Mouse (Mus musculus) midbrain, embryonic 15.5 days (tissue): ENCODE results near the gene Lrrc20. TPM values are rescaled to one million over a fixed set of nuclear protein-coding genes. Genes with fewer than 3 reads are reported as not detected.

Experiments used
- ATAC-seq: fragments of 200-750 bp; cut with Nextera tagmentation; replicated peaks from 2 replicates; pipeline ENCODE4 v1.8.0; 2017; ENCODE audit warnings: moderate TSS enrichment
- H3K27ac ChIP-seq: fragments of 300-500 bp; sonication (generic); 2 replicates; pipeline ENCODE4 v1.5.1; 2015; ENCODE audit warnings: mild to moderate bottlenecking, inconsistent platforms
- H3K27me3 ChIP-seq: fragments of 300-500 bp; sonication (generic); replicated peaks from 2 replicates; pipeline ENCODE4 v1.6.1; 2015; ENCODE audit warnings: inconsistent platforms
- H3K36me3 ChIP-seq: fragments of 300-500 bp; sonication (generic); replicated peaks from 2 replicates; pipeline ENCODE4 v1.6.1; 2015; ENCODE audit warnings: inconsistent platforms
- H3K4me1 ChIP-seq: fragments of 300-500 bp; sonication (generic); 2 replicates; pipeline ENCODE4 v1.6.1; 2015; ENCODE audit warnings: inconsistent platforms
- H3K4me2 ChIP-seq: fragments of 300-500 bp; sonication (generic); 2 replicates; pipeline ENCODE4 v1.6.1; 2015; ENCODE audit warnings: inconsistent platforms, mild to moderate bottlenecking, moderate library complexity
- H3K4me3 ChIP-seq: fragments of 300-500 bp; sonication (generic); 2 replicates; pipeline ENCODE4 v1.5.1; 2015; ENCODE audit warnings: mild to moderate bottlenecking, inconsistent platforms
- H3K9ac ChIP-seq: fragments of 300-500 bp; sonication (generic); 2 replicates; pipeline ENCODE4 v1.6.1; 2015; ENCODE audit warnings: mild to moderate bottlenecking, inconsistent platforms
- H3K9me3 ChIP-seq: fragments of 300-500 bp; sonication (generic); 2 replicates; pipeline ENCODE4 v1.6.1; 2016; ENCODE audit warnings: inconsistent platforms
- WGBS: fragments of 180-500 bp; shearing (Covaris S2); methylation state at CpG from one replicate; pipeline ENCODE4 v1.1.7; 2015; ENCODE audit warnings: mixed read lengths; 5-methylcytosine and 5-hydroxymethylcytosine counted together
- polyA plus RNA-seq: library from polyadenylated mRNA; unstranded; fragments of >200 nt; fragmentation: Nextera tagmentation; extraction: Ambion mirVana; gene quantifications from 2 replicates; pipeline ENCODE4 v1.2.1, GENCODE M21; 2015

Lrrc20 gene
- polyA plus RNA-seq, 1 experiment from 2014 or later, result 18.1 TPM

GRCm38 (mm10) chr10:61479461-61479860 lies 3.9 kb downstream of the Lrrc20 start:
- Histone ChIP-seq H3K27me3 (no peaks in the 10 kb centered on the region), H3K27ac (no peak overlapping the region), H3K9me3 (no peaks in the 10 kb centered on the region), H3K4me2 (no peak overlapping the region), H3K36me3 (no peaks in the 10 kb centered on the region), H3K4me3 (no peak overlapping the region), H3K4me1 (peaks cover 18% of the 10 kb centered on the region), H3K9ac (no peak overlapping the region)
- 91% methylated on average over 10 of the region's 10 CpGs for WGBS
- ATAC-seq, result no peak

DNA sequence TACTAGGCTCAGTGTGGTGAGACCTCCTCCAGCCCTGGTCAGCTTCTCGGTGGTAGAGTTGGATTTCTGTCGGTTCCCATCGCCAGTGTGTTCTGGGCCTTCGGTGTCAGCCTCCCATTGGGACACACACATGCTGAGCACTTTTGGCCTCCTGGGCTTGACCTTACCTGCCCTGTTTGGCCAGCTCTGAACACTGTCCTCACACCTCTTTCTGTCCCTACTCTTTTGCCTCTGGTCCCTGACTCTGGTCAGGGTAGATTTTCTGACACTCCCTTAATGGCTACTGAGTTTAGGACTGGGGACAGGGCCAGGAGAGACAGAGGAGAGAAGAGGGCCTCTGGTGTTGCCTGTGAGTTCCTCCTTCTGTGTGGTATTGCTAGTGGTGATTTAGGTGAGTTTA lies 4.3 kb downstream of the Lrrc20 start:
- ATAC-seq, result no peak
- H3K9ac ChIP-seq, result no peak overlapping the region
- H3K4me1 ChIP-seq, result peaks cover 14% of the 10 kb centered on the region
- no peaks in the 10 kb centered on the region for H3K36me3 ChIP-seq
- no peaks in the 10 kb centered on the region for H3K27me3 ChIP-seq
- H3K4me2 ChIP-seq, result no peak overlapping the region
- no peak overlapping the region for H3K4me3 ChIP-seq
- no peak overlapping the region for H3K27ac ChIP-seq
- H3K9me3 ChIP-seq, result no peaks in the 10 kb centered on the region
- 94% methylated on average over 4 of the region's 4 CpGs for WGBS

DNA sequence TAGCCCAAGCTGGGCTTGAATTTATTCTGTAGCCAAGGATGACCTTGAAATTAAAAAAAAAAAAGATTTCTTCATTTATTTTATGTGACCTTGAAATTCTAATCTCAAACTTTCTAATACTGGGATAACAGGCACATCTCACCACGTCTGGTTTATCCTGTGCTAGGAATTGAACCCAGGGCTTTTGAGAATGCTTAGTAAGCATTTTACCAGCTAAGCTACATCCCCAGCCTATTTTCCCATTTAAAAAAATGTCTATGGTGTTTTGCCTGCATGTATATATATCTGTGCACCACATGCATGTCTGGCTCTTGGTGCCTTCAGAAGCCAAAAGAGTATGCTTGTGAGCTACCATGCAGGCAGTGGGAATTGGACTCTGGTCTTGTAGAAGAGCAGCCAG lies 4.9 kb downstream of the Lrrc20 start:
- Histone ChIP-seq H3K4me3 (no peak overlapping the region), H3K27ac (no peak overlapping the region), H3K9me3 (no peaks in the 10 kb centered on the region), H3K9ac (no peak overlapping the region), H3K4me1 (peaks cover 11% of the 10 kb centered on the region), H3K36me3 (no peaks in the 10 kb centered on the region), H3K4me2 (no peak overlapping the region), H3K27me3 (no peaks in the 10 kb centered on the region)
- no peak for ATAC-seq
- WGBS, result 60% methylated on average over 1 of the region's 1 CpGs

DNA sequence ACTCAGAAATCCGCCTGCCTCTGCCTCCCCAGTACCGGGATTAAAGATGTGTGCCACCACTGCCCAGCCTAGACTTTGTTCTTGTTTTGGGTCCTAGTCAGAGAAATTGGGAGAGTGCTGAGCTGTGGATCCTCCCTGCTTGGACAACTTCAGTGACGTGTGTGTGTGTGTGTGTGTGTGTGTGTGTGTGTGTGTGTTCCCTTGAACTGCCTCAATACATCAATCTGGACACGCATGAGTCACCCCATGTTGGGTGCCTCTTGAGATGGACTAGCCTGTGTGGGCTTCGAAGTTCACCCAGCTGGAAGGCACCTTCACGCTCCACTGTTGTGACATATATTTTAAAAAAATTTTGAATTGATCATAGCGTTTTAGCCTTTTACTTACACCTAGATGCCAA lies 7.2 kb downstream of the Lrrc20 start:
- no peaks in the 10 kb centered on the region for H3K4me1 ChIP-seq
- no peak overlapping the region for H3K4me2 ChIP-seq
- H3K9me3 ChIP-seq, result no peaks in the 10 kb centered on the region
- no peak overlapping the region for H3K4me3 ChIP-seq
- H3K36me3 ChIP-seq, result no peaks in the 10 kb centered on the region
- H3K27ac ChIP-seq, result no peak overlapping the region
- no peak overlapping the region for H3K9ac ChIP-seq
- no peaks in the 10 kb centered on the region for H3K27me3 ChIP-seq
- no peak for ATAC-seq
- 90% methylated on average over 7 of the region's 7 CpGs for WGBS

GRCm38 (mm10) chr10:61484801-61485200 lies 9.2 kb downstream of the Lrrc20 start:
- no peak overlapping the region for H3K4me2 ChIP-seq
- WGBS, result 83% methylated on average over 11 of the region's 11 CpGs
- H3K27ac ChIP-seq, result no peak overlapping the region
- no peaks in the 10 kb centered on the region for H3K27me3 ChIP-seq
- no peak overlapping the region for H3K9ac ChIP-seq
- no peak for ATAC-seq
- no peaks in the 10 kb centered on the region for H3K4me1 ChIP-seq
- H3K4me3 ChIP-seq, result no peak overlapping the region
- H3K9me3 ChIP-seq, result no peaks in the 10 kb centered on the region
- H3K36me3 ChIP-seq, result no peaks in the 10 kb centered on the region

DNA sequence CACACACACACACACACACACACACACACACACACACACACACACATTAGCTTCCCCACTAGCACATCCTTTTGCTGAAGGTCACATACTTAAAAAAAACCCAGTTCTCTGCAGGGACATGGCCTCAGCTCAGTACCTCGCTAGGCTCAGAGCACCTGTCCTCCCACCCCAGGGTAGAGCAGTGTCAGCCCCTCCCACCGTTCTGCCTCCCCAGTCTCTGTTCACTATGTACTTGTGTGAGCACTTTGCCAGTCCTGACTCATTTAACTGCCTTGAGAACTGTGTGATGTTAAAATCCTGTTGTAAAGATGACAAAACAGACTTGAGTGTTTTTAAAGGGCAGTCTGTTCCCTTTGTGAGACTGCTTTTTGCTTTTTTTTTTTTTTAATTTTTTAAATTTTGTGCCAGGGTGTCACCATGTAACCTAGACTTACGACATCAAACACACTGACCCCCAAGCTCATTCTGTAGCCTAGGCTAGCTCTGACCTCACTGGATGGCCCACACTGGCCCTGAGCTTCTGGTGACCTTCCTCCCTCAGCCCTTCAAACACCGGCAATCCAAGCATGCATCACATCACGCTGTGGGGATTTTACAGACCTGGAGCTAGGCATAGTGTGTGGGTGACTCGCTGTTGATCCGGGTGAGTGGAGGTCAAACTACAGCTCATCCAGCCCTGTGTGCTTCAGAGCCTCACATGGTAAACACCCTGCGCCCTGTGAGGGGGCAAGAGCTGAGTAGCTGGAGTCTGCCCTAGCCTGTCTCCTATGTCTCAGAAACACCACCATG lies 11.1 kb downstream of the Lrrc20 start:
- H3K9ac ChIP-seq, result no peak overlapping the region
- no peak overlapping the region for H3K27ac ChIP-seq
- H3K27me3 ChIP-seq, result no peaks in the 10 kb centered on the region
- no peaks in the 10 kb centered on the region for H3K9me3 ChIP-seq
- ATAC-seq, result no peak
- H3K4me2 ChIP-seq, result no peak overlapping the region
- H3K4me1 ChIP-seq, result no peaks in the 10 kb centered on the region
- no peak overlapping the region for H3K4me3 ChIP-seq
- no peaks in the 10 kb centered on the region for H3K36me3 ChIP-seq
- 90% methylated on average over 8 of the region's 8 CpGs for WGBS

DNA sequence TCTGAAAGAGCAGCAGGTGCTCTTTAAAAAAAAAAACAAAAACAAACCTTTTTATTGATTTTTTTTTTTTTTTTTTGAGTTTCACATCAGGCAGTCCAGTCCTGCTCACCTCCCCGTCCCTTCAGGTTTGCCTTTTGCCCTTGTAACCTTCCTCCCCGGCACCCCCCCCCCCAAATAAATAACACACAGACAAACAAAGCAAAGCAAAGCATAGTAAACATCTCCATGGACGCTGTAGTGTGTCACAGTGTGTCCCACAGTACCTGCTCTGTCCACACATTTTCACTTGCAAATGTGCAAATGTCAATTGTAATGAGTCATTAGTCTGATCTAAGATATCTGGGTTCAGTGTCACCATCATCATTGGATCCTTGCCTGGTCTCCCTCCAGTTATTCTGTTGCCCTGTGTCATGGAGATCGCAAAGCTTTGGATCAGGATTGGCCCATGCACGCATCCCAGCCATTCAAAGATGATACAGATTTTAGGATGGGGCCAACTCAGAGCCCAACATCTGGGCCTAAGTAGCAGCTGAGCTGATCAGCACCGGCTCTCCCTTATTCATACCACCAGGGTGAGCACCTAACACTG lies 13.0 kb downstream of the Lrrc20 start:
- no peaks in the 10 kb centered on the region for H3K36me3 ChIP-seq
- H3K4me2 ChIP-seq, result no peak overlapping the region
- 84% methylated on average over 6 of the region's 6 CpGs for WGBS
- no peaks in the 10 kb centered on the region for H3K4me1 ChIP-seq
- no peak overlapping the region for H3K27ac ChIP-seq
- H3K27me3 ChIP-seq, result no peaks in the 10 kb centered on the region
- H3K9me3 ChIP-seq, result no peaks in the 10 kb centered on the region
- H3K9ac ChIP-seq, result no peak overlapping the region
- ATAC-seq, result no peak
- no peak overlapping the region for H3K4me3 ChIP-seq

- Histone ChIP-seq H3K27me3 (no peaks in the 10 kb centered on the region), H3K27ac (no peak overlapping the region), H3K9me3 (no peaks in the 10 kb centered on the region), H3K4me3 (no peak overlapping the region), H3K9ac (no peak overlapping the region), H3K36me3 (no peaks in the 10 kb centered on the region), H3K4me1 (peaks cover 16% of the 10 kb centered on the region), H3K4me2 (no peak overlapping the region)
- WGBS, result 56% methylated on average over 8 of the region's 8 CpGs
- no peak for ATAC-seq
Measured at GRCm38 (mm10) chr10:61491573-61491972, 16.0 kb downstream of the Lrrc20 start.

GRCm38 (mm10) chr10:61492040-61492439 lies 16.4 kb downstream of the Lrrc20 start:
- Histone ChIP-seq H3K27me3 (no peaks in the 10 kb centered on the region), H3K9ac (no peak overlapping the region), H3K4me1 (peaks cover 16% of the 10 kb centered on the region), H3K36me3 (no peaks in the 10 kb centered on the region), H3K27ac (no peak overlapping the region), H3K4me3 (no peak overlapping the region), H3K4me2 (no peak overlapping the region), H3K9me3 (no peaks in the 10 kb centered on the region)
- peak; percentile 65 for ATAC-seq
- 14% methylated on average over 11 of the region's 11 CpGs for WGBS

- no peaks in the 10 kb centered on the region for H3K27me3 ChIP-seq
- peaks cover 16% of the 10 kb centered on the region for H3K4me1 ChIP-seq
- H3K9ac ChIP-seq, result no peak overlapping the region
- no peak for ATAC-seq
- no peak overlapping the region for H3K4me3 ChIP-seq
- H3K9me3 ChIP-seq, result no peaks in the 10 kb centered on the region
- H3K27ac ChIP-seq, result 0 out of 2 replicates have a peak overlapping the region, but pooled peaks have one; percentile 13
- no peak overlapping the region for H3K4me2 ChIP-seq
- no peaks in the 10 kb centered on the region for H3K36me3 ChIP-seq
- WGBS, result 40% methylated on average over 4 of the region's 4 CpGs
Measured at GRCm38 (mm10) chr10:61495461-61495860, 19.9 kb downstream of the Lrrc20 start.

GRCm38 (mm10) chr10:61496231-61496630 lies 20.6 kb downstream of the Lrrc20 start:
- Histone ChIP-seq H3K4me3 (no peak overlapping the region), H3K4me1 (peaks cover 16% of the 10 kb centered on the region), H3K4me2 (no peak overlapping the region), H3K27me3 (no peaks in the 10 kb centered on the region), H3K27ac (no peak overlapping the region), H3K9ac (no peak overlapping the region), H3K36me3 (no peaks in the 10 kb centered on the region), H3K9me3 (no peaks in the 10 kb centered on the region)
- ATAC-seq, result no peak
- WGBS, result 40% methylated on average over 9 of the region's 9 CpGs

- Histone ChIP-seq H3K27me3 (no peaks in the 10 kb centered on the region), H3K27ac (no peak overlapping the region), H3K36me3 (no peaks in the 10 kb centered on the region), H3K4me2 (no peak overlapping the region), H3K9ac (no peak overlapping the region), H3K4me1 (peaks cover 16% of the 10 kb centered on the region), H3K4me3 (no peak overlapping the region), H3K9me3 (no peaks in the 10 kb centered on the region)
- no peak for ATAC-seq
- WGBS, result 81% methylated on average over 20 of the region's 20 CpGs
Measured at GRCm38 (mm10) chr10:61499505-61500466, 24.2 kb downstream of the Lrrc20 start.
